Mouse (Mus musculus) macrophage (primary cell): Measurements from ENCODE around the gene Csnk2a2. TPM values are rescaled to one million over a fixed set of nuclear protein-coding genes. Genes with fewer than 3 reads are reported as not detected.

ENCODE experiments used
- H3K27ac ChIP-seq: fragments of 350-480 bp; formaldehyde crosslinking; 2 replicates; pipeline ENCODE4 v1.9.0; 2021
- H3K36me3 ChIP-seq: fragments of 350-480 bp; formaldehyde crosslinking; 2 replicates; pipeline ENCODE4 v1.9.0; 2021; ENCODE audit errors: inconsistent target
- H3K4me3 ChIP-seq: fragments of 350-480 bp; formaldehyde crosslinking; 2 replicates; pipeline ENCODE4 v1.9.0; 2021; ENCODE audit errors: inconsistent target
- H3K79me2 ChIP-seq: fragments of 350-480 bp; formaldehyde crosslinking; 2 replicates; pipeline ENCODE4 v1.9.0; 2021; ENCODE audit errors: inconsistent target
- WGBS: methylation state at CpG from one replicate; pipeline ENCODE4 v1.1.7; 2026; ENCODE audit warnings: inconsistent platforms; ENCODE audit not compliant: missing documents; 5-methylcytosine and 5-hydroxymethylcytosine counted together
- polyA plus RNA-seq: library from polyadenylated mRNA; stranded (reverse); fragments of 250-400 nt; gene quantifications from 3 replicates; pipeline ENCODE4 v1.2.4, GENCODE M21; 2018; ENCODE audit warnings: inconsistent platforms

Gene Csnk2a2
- polyA plus RNA-seq, 1 experiment from 2014 or later, result 79.0 TPM

DNA sequence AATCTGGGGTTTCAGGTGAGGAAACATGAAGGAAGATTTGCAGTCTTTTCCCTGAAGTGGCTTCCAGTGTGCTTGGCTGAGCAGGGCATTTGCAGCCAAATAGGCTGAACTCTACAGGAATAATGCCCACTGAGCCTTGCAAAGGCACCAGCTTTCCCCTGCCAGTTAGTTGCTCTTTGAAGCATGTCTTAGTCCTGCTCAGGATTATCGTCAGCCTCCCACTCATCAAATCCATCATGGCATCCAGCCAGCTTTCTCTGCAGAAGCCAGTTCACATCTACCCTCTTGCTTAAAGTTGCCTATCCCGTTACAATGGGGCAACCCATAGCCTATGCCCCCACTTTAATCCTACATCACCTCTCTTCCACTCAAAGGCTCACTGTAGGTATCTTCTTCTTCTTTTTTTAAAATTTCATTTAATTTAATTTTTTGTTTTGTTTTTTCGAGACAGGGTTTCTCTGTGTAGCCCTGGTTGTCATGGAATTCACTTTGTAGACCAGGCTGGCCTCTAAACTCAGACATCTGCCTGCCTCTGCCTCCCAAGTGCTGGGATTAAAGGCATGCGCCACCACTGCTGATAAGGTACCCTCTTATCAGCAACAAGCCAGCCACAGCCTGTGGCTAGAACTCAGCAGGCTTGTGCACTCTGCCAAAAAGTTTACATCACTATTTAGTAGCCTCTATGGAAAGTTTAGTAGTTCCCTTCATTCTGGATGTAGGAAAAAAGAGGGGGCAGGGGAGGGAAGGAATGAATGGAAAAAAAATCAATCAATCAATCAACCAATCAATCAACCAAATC lies 9.6 kb upstream of the Csnk2a2 start:
- H3K79me2 ChIP-seq, result no peaks in the 10 kb centered on the region
- no peak overlapping the region for H3K4me3 ChIP-seq
- H3K27ac ChIP-seq, result no peak overlapping the region
- H3K36me3 ChIP-seq, result no peaks in the 10 kb centered on the region
- 79% methylated on average over 4 of the region's 4 CpGs for WGBS

DNA sequence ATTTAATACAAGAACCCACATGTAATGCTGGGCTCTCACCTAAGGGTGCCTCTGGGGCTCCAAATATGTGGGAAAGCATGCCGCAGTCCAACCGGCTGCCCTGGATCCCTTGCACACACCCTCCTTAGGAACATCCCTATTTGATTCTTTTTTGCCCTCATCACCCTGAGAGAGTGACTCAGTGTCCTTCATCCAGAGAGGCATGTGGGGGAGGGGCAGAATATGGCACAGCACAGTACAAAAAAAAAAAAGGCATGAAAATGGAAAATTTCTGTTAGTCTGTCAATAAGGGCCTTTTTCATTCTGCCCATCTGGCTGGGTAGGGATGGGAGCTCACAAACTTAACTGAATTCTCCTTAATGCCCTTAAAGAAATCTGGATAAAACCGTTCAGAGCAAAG lies 8.0 kb upstream of the Csnk2a2 start:
- Histone ChIP-seq H3K79me2 (no peaks in the 10 kb centered on the region), H3K27ac (no peak overlapping the region), H3K36me3 (no peaks in the 10 kb centered on the region), H3K4me3 (no peak overlapping the region)
- 87% methylated on average over 3 of the region's 3 CpGs for WGBS

DNA sequence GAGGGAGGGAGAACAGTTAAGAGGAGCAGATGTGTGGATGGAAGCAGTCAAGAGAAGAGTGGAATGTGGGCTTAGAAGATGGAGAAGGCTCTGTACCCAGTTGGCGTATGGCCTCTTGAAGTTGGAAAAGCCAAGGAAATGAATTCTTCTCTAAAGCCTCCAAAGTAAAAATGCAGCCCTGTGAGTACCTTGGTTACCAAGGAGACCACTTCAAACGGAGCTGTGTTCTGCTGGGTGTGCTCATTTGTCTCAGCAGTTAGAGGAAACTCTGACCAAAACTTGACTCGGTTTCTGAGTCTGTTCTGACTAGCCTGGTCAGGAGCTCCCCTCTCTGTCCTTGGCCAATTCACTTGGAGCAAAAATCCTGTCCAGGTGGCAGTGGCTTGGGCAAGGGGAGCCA lies 6.6 kb upstream of the Csnk2a2 start:
- Histone ChIP-seq H3K36me3 (no peaks in the 10 kb centered on the region), H3K4me3 (no peak overlapping the region), H3K79me2 (no peaks in the 10 kb centered on the region), H3K27ac (no peak overlapping the region)
- 36% methylated on average over 3 of the region's 3 CpGs for WGBS

DNA sequence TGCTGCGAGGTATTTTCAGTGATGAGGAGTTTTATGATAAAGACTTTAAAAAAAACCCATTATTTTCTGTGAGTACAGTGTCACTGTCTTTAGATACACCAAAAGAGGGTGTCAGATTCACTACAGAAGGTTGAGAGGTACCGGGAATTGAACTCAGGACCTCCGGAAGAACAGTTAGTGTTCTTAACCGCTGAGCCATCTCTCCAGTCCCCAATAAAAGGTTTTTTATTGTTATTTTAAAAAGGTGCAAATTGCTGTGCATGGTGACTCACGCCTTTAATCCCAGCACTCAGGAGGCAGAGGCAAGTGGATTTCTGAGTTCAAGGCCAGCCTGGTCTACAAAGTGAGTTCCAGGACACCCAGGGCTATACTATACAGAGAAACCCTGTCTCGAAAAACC lies 5.6 kb upstream of the Csnk2a2 start:
- Histone ChIP-seq H3K79me2 (no peaks in the 10 kb centered on the region), H3K4me3 (no peak overlapping the region), H3K27ac (no peak overlapping the region), H3K36me3 (no peaks in the 10 kb centered on the region)
- 90% methylated on average over 5 of the region's 6 CpGs for WGBS

DNA sequence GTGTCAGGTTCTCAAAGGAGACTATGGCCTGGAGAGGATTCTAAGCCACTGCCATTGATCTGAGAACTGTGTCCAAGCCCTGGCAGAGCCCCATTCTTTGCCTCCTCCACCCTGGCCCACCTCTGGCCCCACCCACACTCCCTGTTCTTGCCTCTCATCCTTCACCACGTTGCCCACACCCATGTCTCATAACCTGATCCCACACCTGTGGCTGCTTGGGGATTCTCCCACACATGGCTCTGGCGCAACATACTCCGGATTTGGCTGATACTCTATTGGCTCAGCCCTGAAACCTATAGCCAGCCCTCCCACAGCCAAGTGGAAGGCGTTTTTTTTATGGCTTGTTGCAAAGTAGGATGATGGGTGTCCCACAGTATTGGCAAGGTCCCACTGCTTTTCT lies 2.2 kb upstream of the Csnk2a2 start:
- H3K79me2 ChIP-seq, result peaks cover 10% of the 10 kb centered on the region
- H3K27ac ChIP-seq, result no peak overlapping the region
- H3K36me3 ChIP-seq, result no peaks in the 10 kb centered on the region
- WGBS, result 73% methylated on average over 4 of the region's 4 CpGs
- H3K4me3 ChIP-seq, result no peak overlapping the region

DNA sequence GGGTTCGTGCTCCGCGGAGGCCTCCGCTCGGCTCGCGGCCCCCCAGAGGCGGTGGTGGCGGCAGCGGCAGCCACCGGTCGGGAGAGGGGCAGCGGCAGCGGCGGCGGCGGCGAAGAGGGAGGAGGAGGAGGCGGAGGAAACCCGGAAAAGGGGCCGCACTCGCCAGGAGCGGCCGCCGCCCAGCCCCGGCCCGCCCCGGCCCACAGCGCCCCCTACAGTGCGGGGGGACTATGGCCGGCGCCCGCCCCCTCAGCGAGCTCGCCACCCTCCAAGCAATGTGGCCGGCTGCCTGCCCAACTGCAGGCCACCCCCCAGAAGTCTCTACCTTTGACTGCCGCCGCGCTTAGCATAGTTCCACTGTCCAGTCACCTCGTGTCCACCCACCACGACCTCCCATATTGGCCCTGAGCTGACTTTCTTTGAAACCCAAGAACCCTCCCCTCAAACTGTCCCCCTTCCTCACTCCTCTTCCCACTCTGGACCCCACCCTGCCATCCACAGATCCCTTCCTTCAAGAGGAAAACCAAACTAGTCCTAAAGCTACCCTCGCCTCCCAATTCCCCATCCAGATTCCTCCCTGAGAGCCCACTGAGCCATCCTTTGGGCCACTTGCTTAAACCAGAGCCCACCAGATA lies 1.0 kb downstream of the Csnk2a2 start:
- peaks cover 42% of the 10 kb centered on the region for H3K79me2 ChIP-seq
- WGBS, result 4% methylated on average over 32 of the region's 42 CpGs
- peaks cover 17% of the 10 kb centered on the region for H3K36me3 ChIP-seq
- peak overlapping the region; percentile 14; the same call in 1 of the 2 replicates for H3K4me3 ChIP-seq
- no peak overlapping the region for H3K27ac ChIP-seq

DNA sequence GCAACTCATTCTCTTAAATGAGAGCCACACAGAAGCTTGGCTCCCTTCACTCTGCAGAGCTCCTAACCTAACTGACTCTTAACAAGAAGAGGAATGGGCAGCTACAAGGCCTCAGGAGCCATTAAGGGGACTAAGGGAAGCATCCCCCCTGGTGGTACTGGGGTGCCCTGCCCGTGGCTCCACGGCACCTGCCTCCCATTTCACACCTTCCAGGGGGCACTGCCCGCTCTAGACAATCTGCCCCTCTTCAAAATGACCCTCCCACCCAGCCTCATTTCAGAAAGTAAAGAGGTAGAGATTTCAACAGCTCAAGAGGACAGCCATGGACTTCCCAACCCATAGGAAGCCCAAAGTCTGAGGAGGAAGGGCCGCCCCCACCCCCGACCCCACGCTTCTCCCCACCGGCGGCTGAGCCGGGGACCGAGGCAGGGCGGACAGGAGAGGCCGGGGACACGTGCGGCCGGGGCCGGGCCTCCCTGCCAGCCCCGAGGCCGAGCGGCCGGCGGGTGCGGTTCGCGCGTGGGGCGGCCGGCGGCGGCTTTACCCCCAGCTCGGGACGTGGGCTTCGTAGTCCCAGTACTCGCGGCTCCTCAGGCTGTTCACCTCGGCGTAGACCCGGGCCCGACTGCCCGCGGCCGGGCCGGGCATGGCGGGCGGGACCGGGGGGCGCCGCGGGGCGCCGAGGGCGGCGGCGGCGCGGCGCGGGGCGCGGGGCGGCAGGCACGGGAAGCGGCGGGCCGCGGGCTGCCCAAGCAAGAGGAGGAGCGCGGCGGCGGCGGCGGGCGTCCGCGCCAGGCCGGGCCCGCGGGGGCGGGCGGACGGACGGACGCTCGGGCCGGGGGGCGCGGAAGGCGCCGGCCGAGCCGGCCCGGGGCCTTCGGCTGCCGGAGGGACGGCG lies 1.8 kb downstream of the Csnk2a2 start:
- WGBS, result under 1% methylated on average over 74 of the region's 95 CpGs
- H3K36me3 ChIP-seq, result peaks cover 23% of the 10 kb centered on the region
- H3K79me2 ChIP-seq, result peaks cover 50% of the 10 kb centered on the region
- no peak overlapping the region for H3K27ac ChIP-seq
- peak overlapping the region; percentile 47 for H3K4me3 ChIP-seq

DNA sequence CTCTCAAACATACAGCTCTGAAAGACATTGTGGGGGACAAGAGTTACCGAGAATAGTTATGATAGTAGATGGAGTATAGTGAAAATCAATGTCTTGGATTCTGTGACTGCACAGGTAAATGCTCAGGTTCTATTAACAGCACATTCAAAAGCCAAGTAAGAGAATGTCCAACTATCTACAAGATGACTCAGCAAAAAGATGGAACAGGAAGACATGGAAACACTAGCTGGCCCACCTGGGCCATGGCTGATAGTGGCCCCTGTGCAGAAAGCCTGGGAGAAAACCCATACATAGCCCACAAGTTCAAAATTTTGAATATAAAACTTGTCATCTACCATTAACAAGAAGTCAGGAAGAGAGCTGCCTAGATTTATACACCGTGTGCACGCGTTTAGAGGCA lies 19.8 kb downstream of the Csnk2a2 start:
- WGBS, result 100% methylated on average over 4 of the region's 4 CpGs
- H3K36me3 ChIP-seq, result peaks cover 33% of the 10 kb centered on the region

DNA sequence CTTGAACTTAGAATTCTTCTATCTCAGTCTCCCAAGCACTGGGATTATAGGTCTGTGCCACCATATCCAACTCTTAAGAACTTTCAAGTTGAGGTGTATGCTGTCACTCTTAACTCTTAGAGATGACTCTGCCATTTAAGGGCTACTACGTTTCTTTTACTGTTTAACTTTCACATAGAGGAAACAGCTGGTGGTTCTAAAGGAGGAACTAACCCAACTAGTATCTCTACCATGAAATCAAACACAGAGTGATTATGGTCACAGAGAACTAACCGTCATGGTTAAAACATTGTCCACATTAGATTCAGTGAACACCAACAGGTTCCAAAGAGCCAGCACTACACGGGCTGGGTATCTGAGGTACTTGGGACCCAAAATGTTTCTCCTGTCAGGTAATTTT lies 20.8 kb downstream of the Csnk2a2 start:
- H3K27ac ChIP-seq, result no peak overlapping the region
- H3K4me3 ChIP-seq, result no peak overlapping the region
- 60% methylated on average over 3 of the region's 3 CpGs for WGBS
- H3K79me2 ChIP-seq, result no peaks in the 10 kb centered on the region
- H3K36me3 ChIP-seq, result peaks cover 37% of the 10 kb centered on the region

More for the DNA sequence above, 19.8 kb downstream of the Csnk2a2 start:
- no peak overlapping the region for H3K27ac ChIP-seq
- no peak overlapping the region for H3K4me3 ChIP-seq
- no peaks in the 10 kb centered on the region for H3K79me2 ChIP-seq

DNA sequence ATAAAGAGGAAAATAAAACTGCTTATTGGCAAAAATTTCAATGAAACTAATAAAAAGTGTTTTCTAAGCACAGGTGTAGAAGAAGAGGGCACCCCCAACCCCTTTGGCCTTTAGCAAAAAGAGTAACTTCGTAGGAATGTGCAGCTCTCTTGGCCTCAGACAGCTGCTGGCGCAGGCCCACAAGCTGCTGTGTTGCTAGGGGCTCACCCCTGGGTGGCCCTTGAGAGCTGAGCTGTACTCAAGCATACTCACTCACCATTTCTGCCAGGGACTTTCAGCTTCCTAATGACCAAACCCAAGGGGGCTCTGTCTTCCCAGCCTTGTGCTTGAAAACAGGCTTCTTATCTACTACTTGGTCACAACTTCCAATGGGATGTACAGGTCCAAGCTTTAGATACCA lies 23.3 kb downstream of the Csnk2a2 start:
- Histone ChIP-seq H3K79me2 (no peaks in the 10 kb centered on the region), H3K36me3 (peaks cover 44% of the 10 kb centered on the region), H3K27ac (no peak overlapping the region), H3K4me3 (no peak overlapping the region)
- WGBS, result 84% methylated on average over 2 of the region's 2 CpGs

DNA sequence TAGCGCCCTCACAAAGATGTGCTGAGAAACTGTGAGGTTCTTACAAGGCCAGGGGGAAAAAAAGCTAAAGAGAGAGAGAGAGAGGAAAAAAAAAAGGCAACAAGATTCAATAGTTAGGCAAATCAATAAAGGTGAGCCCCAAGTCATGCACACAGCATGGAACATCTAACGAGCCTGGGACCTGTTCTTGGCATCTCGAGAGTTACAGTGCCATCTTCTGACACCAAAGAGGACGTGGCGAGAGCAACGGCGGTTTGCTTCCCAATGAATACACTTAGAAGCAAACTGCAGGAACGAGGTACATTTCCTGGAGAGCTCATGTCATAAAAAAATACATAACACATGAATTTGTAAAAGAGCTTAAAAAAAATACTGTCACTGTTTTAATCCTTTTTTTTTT lies 37.3 kb downstream of the Csnk2a2 start:
- H3K79me2 ChIP-seq, result no peaks in the 10 kb centered on the region
- H3K27ac ChIP-seq, result no peak overlapping the region
- 72% methylated on average over 8 of the region's 8 CpGs for WGBS
- H3K36me3 ChIP-seq, result peaks cover 72% of the 10 kb centered on the region
- H3K4me3 ChIP-seq, result no peak overlapping the region

DNA sequence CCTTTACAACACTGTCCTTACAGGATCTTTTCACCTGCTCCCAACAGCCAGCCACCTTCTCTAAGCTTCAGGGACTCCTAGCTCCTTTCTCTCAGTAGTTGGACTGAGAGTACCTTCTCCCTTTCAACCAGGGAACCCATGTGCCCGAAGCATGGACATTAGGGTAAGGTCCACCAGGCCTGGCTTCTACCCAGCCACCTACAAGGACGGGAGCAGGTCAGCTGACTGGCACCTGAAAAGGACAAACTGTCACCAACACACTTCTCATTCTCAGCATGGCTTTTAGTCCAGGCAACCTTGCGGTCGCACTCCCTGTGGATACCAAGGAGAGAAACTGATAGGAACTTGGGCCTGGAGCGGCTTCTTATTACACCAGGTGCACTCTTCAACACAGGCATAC lies 39.6 kb downstream of the Csnk2a2 start:
- Histone ChIP-seq H3K79me2 (no peaks in the 10 kb centered on the region), H3K27ac (no peak overlapping the region), H3K36me3 (peaks cover 61% of the 10 kb centered on the region), H3K4me3 (no peak overlapping the region)
- 94% methylated on average over 5 of the region's 5 CpGs for WGBS

DNA sequence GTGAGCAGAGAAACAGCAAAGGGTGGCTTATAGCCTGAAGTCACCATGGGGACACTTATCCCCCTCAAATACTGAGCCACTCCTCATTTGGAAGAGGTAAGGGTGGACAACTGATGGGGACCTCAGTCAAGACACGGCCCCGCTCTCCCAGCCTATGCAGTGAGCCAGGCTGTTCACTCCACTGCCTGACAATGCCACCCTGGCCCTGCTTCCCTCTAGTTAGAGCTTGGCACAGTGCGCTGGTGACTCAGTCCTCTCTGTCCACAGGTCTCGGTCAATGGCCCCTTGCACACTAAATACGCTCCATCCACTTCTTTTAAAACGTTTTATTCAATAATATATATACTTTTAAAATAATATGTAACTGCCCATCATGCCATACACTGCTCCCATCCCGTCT lies 42.2 kb downstream of the Csnk2a2 start:
- H3K4me3 ChIP-seq, result no peak overlapping the region
- H3K27ac ChIP-seq, result no peak overlapping the region
- H3K36me3 ChIP-seq, result peaks cover 35% of the 10 kb centered on the region
- WGBS, result 89% methylated on average over 6 of the region's 7 CpGs
- H3K79me2 ChIP-seq, result no peaks in the 10 kb centered on the region

DNA sequence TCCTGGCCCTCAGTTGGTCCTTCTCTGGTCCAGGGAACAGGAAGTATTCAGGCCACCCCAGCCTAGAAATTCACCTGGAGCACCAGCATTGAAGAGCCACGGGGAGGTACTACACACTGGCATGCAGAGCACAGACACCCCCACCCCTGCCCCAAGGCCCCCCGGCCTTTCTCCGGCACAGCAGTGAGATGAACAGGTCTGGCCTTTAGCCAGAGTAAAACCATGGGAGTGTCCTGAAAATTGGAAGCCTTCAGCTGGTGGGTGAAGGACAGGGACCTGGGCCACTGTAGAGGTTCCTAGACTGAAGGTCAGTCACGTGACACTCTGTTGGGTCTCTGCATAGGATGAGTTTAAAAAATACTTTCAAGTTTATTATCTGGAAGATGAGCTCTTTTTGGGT lies 44.8 kb downstream of the Csnk2a2 start:
- H3K27ac ChIP-seq, result no peak overlapping the region
- no peaks in the 10 kb centered on the region for H3K79me2 ChIP-seq
- H3K4me3 ChIP-seq, result no peak overlapping the region
- peaks cover 14% of the 10 kb centered on the region; the same call in 1 of the 2 replicates for H3K36me3 ChIP-seq
- WGBS, result 94% methylated on average over 4 of the region's 4 CpGs
